ENCODE assay signal across 8 mouse cellular contexts in the genomic region with DNA sequence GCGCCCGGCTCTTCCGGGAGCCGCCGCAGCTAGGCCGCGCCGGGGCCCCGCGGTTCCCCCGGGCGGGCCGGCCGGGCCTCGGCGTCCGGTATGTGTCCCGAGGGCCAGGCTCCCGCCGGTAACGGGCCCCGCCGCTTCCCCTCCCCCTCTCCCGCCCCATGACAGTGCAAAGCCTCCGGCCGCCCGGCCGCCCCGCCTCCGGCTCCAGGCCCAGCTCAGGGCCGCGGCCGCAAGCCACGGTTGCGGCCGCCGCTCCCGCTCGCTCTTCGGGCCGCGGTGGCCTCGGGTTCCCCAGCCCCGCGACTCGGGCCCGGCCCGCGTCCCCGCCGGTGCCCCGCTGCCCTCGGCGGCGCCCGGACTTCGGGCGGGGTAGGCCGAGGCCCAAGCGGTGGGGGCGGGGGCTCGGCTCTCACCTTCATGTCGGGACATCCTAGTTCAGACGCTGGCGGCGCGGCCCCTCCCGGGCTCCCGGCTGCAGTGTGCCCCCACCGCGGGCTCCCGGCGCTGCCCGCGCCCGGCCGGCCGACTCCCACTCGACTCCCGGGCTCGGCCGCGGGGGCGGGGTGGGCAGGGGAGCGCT. TPM values are rescaled to one million over a fixed set of nuclear protein-coding genes. Genes with fewer than 3 reads are reported as not detected.
DNase-seq lines count a peak whose midpoint lies in the region; ATAC-seq and TF ChIP-seq lines count a peak whose summit lies in the region.

No protein-coding gene starts in this region.

- peak overlapping the region; percentile 100 for H3K27ac ChIP-seq in embryonic facial prominence, embryonic 10.5 days (replicated peaks)
- H3K27ac ChIP-seq in heart, embryonic 10.5 days: peak overlapping the region; percentile 100
- H3K27ac ChIP-seq in kidney, embryonic 16.5 days (ENCODE audit: low read length): peak overlapping the region; percentile 99
- H3K27ac ChIP-seq in lung, postnatal 0 days (ENCODE audit: low read length): peak overlapping the region; percentile 100

- TF ChIP-seq EP300 in lung, postnatal 0 days (IDR thresholded peaks at IDR 0.05): no peak

- TF ChIP-seq CTCF in lung, postnatal 0 days (IDR thresholded peaks at IDR 0.05): no peak

- peak; percentile 44 to 52 for DNase-seq in right cerebral cortex, adult 2 months (ENCODE audit: low spot score in 2 of 2)
- DNase-seq in right cerebral cortex, postnatal 25 days: no peak
- peak; percentile 72 for DNase-seq in embryonic facial prominence, embryonic 10.5 days (ENCODE audit: low spot score)
- DNase-seq in heart, embryonic 10.5 days (ENCODE audit: low spot score): peak; percentile 82
- no peak for DNase-seq in lung, postnatal 0 days (ENCODE audit: low spot score)
- peak; percentile 62 for DNase-seq in retina, postnatal 1 day
- DNase-seq in urinary bladder, postnatal 14 days (ENCODE audit: low spot score): peak; percentile 67

- WGBS in embryonic facial prominence, embryonic 10.5 days: under 1% methylated on average over 84 of the region's 85 CpGs
- under 1% methylated on average over 82 of the region's 85 CpGs for WGBS in heart, embryonic 10.5 days
- 0% methylated on average over 23 of the region's 85 CpGs for WGBS in kidney, embryonic 16.5 days
- 4% methylated on average over 40 of the region's 85 CpGs for WGBS in lung, postnatal 0 days

- H3K27me3 ChIP-seq in embryonic facial prominence, embryonic 10.5 days (replicated peaks; ENCODE audit: low read depth, poor library complexity, severe bottlenecking): no peaks in the 10 kb centered on the region
- H3K27me3 ChIP-seq in heart, embryonic 10.5 days (ENCODE audit: insufficient read depth, poor library complexity, severe bottlenecking): no peaks in the 10 kb centered on the region
- H3K27me3 ChIP-seq in kidney, embryonic 16.5 days (ENCODE audit: insufficient read depth, low read length): no peaks in the 10 kb centered on the region
- H3K27me3 ChIP-seq in lung, postnatal 0 days (replicated peaks; ENCODE audit: insufficient read depth, low read length): no peaks in the 10 kb centered on the region

- H3K4me2 ChIP-seq in kidney, embryonic 16.5 days (replicated peaks; ENCODE audit: low read depth, low read length): peak overlapping the region; percentile 67
- peak overlapping the region; percentile 84 for H3K4me2 ChIP-seq in lung, postnatal 0 days (replicated peaks; ENCODE audit: low read depth, low read length)

- H3K4me3 ChIP-seq in embryonic facial prominence, embryonic 10.5 days: peak overlapping the region; percentile 97
- H3K4me3 ChIP-seq in heart, embryonic 10.5 days: peak overlapping the region; percentile 97
- H3K4me3 ChIP-seq in kidney, embryonic 16.5 days (ENCODE audit: low read length): peak overlapping the region; percentile 99
- peak overlapping the region; percentile 98 for H3K4me3 ChIP-seq in lung, postnatal 0 days (ENCODE audit: low read depth, low read length)

- H3K9me3 ChIP-seq in embryonic facial prominence, embryonic 10.5 days: no peaks in the 10 kb centered on the region
- H3K9me3 ChIP-seq in heart, embryonic 10.5 days: no peaks in the 10 kb centered on the region
- no peaks in the 10 kb centered on the region for H3K9me3 ChIP-seq in kidney, embryonic 16.5 days (ENCODE audit: low read length)
- H3K9me3 ChIP-seq in lung, postnatal 0 days (ENCODE audit: low read length): no peaks in the 10 kb centered on the region

- ATAC-seq in kidney, embryonic 16.5 days (ENCODE audit: low FRiP score, low TSS enrichment): peak; percentile 63
- peak; percentile 64 for ATAC-seq in lung, postnatal 0 days

- peaks cover 27% of the 10 kb centered on the region for H3K4me1 ChIP-seq in embryonic facial prominence, embryonic 10.5 days
- H3K4me1 ChIP-seq in heart, embryonic 10.5 days: peaks cover 40% of the 10 kb centered on the region
- H3K4me1 ChIP-seq in kidney, embryonic 16.5 days (ENCODE audit: insufficient read depth, low read length): peaks cover 31% of the 10 kb centered on the region
- H3K4me1 ChIP-seq in lung, postnatal 0 days (ENCODE audit: insufficient read depth, low read depth, low read length): peaks cover 11% of the 10 kb centered on the region; the same call in 1 of the 2 replicates

- peaks cover 18% of the 10 kb centered on the region for H3K36me3 ChIP-seq in embryonic facial prominence, embryonic 10.5 days (replicated peaks)
- H3K36me3 ChIP-seq in heart, embryonic 10.5 days: no peaks in the 10 kb centered on the region; the same call in 1 of the 2 replicates
- no peaks in the 10 kb centered on the region for H3K36me3 ChIP-seq in kidney, embryonic 16.5 days (ENCODE audit: insufficient read depth, low read length)
- H3K36me3 ChIP-seq in lung, postnatal 0 days (ENCODE audit: insufficient read depth, low read length): no peaks in the 10 kb centered on the region

- peak overlapping the region; percentile 100 for H3K9ac ChIP-seq in kidney, embryonic 16.5 days (replicated peaks; ENCODE audit: low read length)
- peak overlapping the region; percentile 98 for H3K9ac ChIP-seq in lung, postnatal 0 days (replicated peaks; ENCODE audit: low read depth)

RNA-seq across cellular contexts. Expression of gene Kcmf1, which starts 0.5 kb away (rescaled TPM):
- 32.3 and 37.5 TPM in 2 replicates for polyA plus RNA-seq in embryonic facial prominence, embryonic 10.5 days (2016; fragmentation: Nextera tagmentation; extraction: Ambion mirVana)
- polyA plus RNA-seq in heart, embryonic 10.5 days (2016; fragmentation: Nextera tagmentation; extraction: Ambion mirVana): 37.4 and 37.7 TPM in 2 replicates
- polyA plus RNA-seq in kidney, embryonic 16.5 days (2015; fragmentation: Nextera tagmentation; extraction: Ambion mirVana): 28.0 and 28.9 TPM in 2 replicates
- 43.0 and 47.6 TPM in 2 replicates for polyA plus RNA-seq in lung, postnatal 0 days (2015; fragmentation: Nextera tagmentation; extraction: Ambion mirVana)

RNA-seq across cellular contexts. Expression of gene Tmsb10, which starts 59.3 kb away (rescaled TPM):
- polyA plus RNA-seq in embryonic facial prominence, embryonic 10.5 days (2016; fragmentation: Nextera tagmentation; extraction: Ambion mirVana): 3,167 and 3,450 TPM in 2 replicates
- polyA plus RNA-seq in heart, embryonic 10.5 days (2016; fragmentation: Nextera tagmentation; extraction: Ambion mirVana): 1,830 and 2,375 TPM in 2 replicates
- 1,506 and 1,750 TPM in 2 replicates for polyA plus RNA-seq in kidney, embryonic 16.5 days (2015; fragmentation: Nextera tagmentation; extraction: Ambion mirVana)
- polyA plus RNA-seq in lung, postnatal 0 days (2015; fragmentation: Nextera tagmentation; extraction: Ambion mirVana): 2,084 and 2,244 TPM in 2 replicates

Comparison
In these comparisons a context has a peak if more than half of its experiments do, and no peak if none do; other contexts are left out.
1. DNase-seq: peak in right cerebral cortex, adult 2 months (2 of 2), embryonic facial prominence, embryonic 10.5 days (single experiment), heart, embryonic 10.5 days (single experiment), retina, postnatal 1 day (single experiment) and urinary bladder, postnatal 14 days (single experiment); none in right cerebral cortex, postnatal 25 days (single experiment) and lung, postnatal 0 days (single experiment).
2. Peak in every context shown above with its lines, with median percentiles within 50 percentile points of each other: H3K27ac ChIP-seq and H3K4me3 ChIP-seq.